Mouse (Mus musculus) right cerebral cortex, postnatal 25 days (tissue): ENCODE results near the gene Slc17a6.
"Not testable (repeated sequence)": the region's sequence is repeated elsewhere in the genome, so short reads cannot be mapped to it uniquely, and the experiment has no call there.

ENCODE experiments used
- DNase-seq: peaks from one replicate; pipeline ENCODE4 v3.0.0; 2022

Gene Slc17a6

DNA sequence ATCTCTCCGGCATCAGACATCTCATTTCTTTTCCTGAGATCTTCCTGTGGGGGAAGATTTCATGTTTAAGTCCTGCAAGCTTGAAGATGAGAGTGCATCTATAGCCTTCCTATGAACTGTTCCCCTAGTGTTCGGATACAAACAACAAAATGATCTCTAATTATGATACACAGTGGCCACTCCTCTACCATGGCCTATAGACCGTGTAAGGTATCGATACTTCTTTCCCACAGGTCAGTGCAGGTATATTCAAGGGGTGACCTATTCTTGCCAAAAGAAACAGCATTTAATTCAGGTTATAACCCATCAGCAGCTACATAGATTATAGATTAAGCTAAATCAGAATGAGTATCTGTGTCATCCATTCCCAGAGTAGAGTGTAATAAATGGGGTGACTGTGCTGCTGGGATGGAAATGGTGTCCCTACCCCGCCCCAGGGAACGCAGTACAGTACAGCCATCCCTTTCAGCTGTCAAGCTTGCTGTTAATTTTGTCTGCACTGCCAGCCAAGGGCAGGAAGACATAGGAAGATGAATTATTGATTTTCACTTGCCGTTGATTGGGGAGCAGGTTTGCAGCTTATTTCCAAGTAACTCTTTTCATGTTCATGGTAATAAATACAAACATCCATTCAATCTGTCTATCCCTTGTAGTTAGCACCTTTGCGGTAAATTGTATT lies 71.9 kb downstream of the Slc17a6 start:
- DNase-seq: no peak

DNA sequence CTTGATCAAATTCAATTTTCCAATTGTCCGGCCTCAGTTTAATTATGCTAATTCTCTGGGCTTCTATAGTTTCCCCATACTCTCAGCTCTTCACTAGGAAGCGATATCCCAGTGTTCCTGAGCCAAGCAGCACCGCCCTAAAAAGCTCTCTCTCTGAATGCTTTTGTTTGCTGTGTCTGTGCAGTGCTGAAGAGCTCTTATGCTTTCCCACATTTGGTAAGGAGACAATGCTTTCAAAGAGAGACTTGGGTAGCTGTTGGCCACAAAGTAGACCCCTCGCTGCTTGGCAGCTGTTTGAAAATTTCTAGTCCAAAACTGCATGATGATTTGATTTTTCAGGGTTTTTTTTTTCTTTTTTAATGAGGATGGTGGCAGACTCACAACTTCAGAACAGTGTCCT lies 72.6 kb downstream of the Slc17a6 start:
- no peak for DNase-seq

DNA sequence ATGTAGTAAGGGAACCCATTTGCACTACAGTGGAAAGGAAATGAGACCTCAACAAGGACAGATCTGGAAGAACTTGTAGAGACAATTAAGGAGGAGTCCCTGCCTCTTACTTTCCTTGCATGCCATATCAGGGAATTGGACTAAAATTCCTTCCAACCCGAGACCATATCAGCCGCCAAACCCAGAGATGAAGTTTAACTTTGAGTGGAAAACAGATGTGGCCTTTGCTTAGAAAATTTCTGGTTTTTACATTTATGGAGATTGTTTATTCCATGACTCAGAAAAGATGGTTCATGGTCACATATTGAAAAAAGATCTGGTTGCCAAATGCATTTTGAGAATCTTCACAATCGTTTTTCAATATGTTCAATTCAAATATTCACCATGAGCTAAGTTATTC lies 87.7 kb downstream of the Slc17a6 start:
- DNase-seq: no peak

DNA sequence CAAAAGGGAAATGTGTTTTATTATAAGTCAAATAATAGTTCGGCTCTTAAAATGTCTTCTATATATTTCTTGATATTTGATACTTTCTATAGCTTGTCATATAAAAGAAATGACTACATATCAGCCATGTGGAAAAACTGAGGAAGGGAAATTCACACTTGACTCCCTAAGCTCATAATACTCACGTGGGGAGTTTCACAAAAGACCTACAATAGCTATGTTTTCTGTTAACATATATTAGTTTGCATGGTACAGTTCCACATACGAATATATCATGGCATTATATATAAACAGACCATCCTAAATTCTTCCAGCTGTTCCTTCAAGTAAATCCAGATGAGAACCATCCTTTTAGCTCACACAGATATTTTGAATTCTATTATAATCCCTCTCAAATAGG lies 88.5 kb downstream of the Slc17a6 start:
- not testable (repeated sequence) for DNase-seq

DNA sequence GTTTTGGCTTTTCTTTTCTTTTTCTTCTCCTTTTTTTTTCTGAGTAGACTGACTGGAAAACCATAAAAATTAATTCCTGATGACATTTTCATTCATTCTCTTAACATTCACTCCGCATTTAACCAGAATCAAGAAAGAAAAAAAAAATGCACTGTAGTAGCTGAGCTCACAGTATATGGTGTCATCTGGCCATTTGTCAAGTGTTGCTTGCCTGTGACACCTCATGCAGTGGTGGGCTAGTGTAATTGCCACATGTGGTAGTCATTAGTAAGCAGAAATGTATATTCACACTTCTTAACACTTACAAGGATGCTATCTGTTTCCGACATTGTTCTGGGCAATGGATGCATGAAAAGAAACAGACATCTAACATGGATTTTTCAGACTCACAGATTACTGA lies 94.0 kb downstream of the Slc17a6 start:
- DNase-seq: no peak
